Mouse (Mus musculus) adrenal gland, adult 8-10 months (tissue): ENCODE data around the gene Lenep. TPM values are rescaled to one million over a fixed set of nuclear protein-coding genes. Genes with fewer than 3 reads are reported as not detected.

Experiments
- DNase-seq: peaks from one replicate; pipeline ENCODE4 v3.0.0; 2022
- total RNA-seq, 4 experiments: library from RNA; stranded (reverse); gene quantifications; 2 replicates each; pipeline ENCODE4 v1.2.4; 2022

Gene Lenep
- total RNA-seq, 4 experiments from 2014 or later, result 0.22 to 3.1 (median 1.3) TPM; not detected in 1

DNA sequence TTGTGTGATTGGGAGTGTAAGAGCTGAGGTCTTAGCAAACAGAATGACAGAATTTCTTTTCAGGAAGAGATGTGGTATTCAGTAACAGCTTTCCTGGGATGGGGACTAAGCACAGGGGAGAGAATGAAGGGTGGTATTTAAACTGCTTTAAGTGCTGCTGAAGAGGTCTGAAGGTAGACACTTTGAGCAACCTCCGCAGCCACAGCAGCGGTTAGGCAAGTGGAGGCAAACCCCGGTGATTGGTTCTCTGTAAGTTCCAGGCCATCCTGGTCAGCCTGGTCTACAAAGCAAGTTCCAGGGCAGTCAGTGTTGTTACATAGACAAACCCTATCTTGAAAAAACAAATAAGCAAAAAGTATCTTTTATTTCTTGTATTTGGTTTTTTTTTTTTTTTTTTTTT, 17.4 kb upstream of the Lenep start:
- no peak for DNase-seq

DNA sequence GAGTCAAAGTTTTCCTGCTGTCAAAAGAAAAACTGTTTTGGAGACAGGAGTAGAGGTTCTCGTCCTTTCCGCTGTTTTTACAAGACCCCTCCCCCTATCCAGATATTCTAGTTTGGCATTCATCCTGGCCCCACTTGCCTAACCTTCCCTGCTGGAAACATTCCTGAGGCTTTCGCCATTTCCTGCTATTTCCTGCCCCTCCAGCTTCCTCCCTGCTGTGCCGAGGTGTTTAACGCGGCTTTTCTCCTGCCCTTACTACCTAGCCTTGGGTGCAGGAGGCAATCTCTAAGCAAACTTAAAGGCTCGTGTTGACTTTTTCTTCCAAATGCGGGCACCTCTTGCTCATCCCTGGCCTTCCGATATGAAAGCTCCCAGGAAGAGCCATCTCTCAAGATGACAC, 17.0 kb upstream of the Lenep start:
- DNase-seq, result peak; percentile 69

DNA sequence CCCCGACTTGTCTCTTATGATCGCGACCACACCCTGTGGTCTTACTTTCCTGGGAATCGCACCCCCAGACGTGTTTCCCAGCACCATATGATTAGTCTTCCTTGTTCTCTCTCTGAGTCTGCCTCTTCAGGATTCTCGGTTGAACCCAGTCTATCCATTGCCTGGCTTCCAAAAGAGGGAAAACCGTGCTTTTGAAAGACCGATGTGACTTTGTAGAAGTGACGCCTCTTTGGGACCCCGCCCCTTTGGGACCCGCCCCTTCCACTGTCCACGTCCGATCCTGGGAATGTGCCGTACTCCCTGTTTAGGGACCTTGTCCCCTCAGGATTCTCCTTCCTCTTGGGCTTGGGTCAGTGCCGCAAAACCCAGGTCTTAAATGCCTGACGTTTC, 16.3 kb upstream of the Lenep start:
- peak; percentile 83 for DNase-seq

DNA sequence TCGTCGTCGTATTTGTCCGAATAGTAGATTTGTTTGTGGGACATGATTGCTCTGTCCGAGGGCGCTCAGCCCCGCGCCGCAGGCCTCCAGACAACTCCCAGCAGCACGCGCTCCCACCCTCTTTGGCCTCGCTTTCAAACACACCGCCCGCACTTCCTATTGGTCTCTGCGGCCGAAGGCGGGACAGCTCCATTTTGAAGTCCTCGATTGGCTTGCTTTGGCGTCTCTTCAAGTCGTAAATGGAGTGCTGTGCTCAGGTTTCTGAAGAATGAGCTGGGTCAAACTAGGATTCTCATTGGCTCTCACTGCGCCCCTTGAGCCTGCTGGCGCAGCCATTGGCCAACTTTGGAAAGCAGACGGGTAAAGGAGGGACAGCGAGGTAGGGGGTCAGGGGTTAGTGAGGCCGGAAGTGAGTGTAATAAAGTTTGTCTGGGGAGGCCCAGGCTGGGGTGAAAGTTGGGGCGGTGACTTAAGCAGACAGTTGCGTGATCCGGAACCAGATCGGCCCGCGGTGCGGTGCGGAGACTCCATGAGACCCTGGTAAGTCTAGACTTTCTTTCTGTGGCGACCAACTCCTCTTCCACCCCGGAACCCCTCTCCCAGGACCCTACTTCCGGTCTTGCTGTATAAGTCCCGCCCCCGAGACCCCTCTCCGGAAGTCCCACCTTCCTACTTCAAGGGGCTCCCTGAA, 15.7 kb upstream of the Lenep start, which contains the start of the genes Cks1b and Shc1:
Cks1b (minus strand) TSS at position 214 of the 691 bp plus-strand sequence.
Shc1 (plus strand) TSS at position 274 of the 691 bp plus-strand sequence.
- peak; percentile 98 for DNase-seq

DNA sequence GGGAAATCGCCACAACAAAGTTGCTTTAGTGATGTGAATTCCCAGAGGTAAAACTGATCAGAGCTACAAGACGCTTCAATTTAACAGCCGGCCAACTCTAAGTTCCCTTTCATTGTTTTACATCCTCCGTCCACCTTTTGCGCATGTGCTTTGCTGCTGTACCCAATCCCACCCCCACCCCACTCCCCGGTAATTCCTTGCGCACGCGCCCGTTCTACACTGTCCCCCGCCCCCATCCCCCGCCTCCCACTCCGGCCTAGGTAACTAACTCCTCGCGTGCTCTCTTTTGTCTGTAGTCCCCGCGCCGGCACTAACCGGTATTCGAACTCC, 15.2 kb upstream of the Lenep start:
- DNase-seq, result no peak

DNA sequence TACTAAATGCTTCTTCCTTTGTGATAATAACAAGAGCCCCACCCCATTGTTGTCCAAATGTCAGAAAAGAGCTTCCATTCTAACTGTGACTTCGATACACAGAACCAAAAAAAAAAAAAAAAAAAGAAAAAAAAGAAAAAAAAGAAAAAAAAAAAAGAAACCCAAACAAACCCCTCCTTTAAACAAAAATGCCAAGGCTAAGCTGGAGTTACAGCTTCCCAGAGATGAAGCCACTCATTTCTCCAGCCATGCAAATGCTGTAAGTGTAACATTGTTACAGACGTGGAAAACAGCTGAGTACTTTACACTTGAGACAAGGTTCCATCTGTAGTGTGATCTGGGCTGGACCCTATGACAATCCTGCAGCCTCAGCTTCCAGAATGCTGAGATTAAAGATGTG, 14.5 kb upstream of the Lenep start:
- DNase-seq, result no peak

DNA sequence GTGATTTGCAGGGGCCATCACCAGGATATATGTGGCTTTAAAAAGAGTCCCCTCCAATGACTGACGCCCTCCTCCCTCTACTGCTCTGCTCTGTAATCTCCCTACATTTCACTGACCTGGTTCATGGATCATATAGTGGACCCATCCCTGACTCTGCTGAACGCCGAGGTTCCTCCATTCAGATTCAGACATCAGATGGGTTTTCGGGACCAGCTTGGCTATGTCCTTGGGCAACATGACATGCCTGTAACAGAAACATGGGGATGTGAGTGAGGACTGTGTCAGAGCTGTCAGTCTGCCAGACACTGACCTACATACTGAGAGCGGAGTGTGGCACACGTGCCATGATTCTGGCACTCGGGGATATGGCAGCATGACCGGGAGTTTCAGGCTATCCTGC, 13.6 kb upstream of the Lenep start:
- DNase-seq, result no peak

DNA sequence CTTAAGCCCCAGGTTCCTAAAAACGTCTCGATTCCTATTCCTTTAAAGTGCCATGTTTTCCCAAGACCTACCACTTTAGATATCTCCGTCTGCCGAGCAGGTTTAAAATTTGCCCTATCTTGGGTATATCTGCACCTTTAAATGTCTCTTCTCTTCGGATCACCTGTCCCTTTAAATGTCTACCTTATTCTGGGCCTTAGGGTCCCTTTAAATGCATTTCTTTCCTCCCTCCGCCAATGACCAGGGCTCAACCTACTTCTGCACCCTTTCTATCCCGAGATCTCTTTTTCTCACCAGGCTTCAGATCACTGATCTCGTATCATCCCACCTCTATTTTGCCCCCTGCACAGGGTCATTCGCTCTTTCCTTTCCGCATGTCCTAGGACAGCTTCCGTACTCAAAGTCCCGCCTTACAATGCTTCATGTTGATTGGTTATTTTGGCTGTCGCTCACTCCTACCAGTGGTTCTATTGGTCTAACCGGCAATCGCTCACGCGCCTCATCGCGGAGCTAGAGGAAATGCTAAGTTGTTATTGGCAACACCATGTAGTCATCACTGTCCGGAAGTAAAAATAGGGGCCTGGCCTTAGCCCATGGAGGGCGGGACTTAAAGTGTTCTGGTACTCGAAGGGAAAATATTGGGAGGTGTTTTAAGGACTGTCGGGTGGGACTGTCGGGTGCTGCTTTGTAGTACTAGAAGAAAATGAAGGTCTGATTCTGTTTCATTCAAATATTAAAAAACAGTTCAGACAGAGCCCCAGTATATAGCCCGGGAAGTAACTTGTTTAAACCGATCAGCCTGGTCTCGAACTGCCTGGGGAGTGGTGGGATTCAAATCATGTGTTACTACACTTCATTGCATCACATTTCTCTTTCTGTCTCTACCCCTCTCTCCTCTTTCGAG, 9.1 kb upstream of the Lenep start, which contains the start of gene Flad1:
Flad1 (minus strand) TSS at position 381 of the 904 bp plus-strand sequence.
- DNase-seq, result peak; percentile 99

DNA sequence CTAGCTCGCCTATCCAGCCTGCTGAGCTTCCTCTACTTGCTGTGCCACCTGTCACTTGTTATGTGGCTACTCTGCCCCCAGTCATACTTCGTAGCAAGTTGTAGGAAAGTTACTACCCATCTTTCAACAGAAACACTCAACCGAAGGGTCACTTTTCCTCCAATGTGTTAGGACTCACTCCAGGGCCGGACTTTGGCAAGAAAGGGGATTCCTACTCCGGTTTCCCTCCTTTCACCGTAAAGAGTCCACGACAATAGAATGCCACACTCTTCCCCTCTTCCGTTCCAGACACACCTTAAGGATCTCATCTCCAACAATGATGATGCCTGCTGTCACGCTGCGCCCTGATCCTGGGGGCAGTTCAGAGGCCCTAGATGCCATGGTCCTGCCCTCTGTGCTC, 8.3 kb upstream of the Lenep start:
- DNase-seq, result no peak

DNA sequence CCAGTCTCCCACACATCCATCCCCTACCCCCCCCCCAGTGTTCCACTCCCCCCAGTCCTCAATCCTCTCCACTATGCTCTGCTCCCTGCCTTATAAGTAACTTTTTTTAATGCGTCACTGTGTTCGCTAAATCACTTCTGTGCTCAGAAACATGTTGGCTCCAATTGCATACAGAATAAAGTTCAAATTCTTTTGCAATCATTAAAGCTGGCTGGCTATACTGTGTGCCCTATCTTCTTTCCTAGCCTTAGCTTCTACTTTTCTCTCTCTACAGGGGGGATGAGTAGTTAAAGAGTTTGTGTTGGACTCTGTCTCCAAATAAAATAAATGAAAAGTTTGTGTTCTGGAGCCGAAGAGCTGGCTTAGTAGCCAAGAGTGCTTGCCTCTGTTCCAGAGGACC, 7.1 kb upstream of the Lenep start:
- DNase-seq, result no peak

DNA sequence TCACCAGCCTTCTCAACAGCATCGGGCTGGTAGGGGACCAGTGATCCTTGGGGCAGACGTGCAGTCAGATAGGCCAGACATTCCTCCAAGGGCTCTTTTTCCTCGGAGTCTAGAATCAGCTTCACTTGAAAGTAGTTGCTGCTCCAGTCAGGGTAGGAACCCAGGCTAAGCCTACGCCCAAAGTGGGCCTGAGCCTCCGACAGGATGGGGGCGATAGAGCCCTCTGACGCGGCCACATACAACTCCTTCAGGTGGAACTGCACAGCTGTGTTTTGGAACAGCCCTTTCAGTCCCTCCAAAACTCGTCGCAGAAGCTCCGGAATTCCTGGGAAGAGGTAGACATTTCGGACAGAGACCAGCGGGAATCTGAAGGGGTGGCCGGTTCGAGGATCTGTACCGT, 5.9 kb upstream of the Lenep start:
- DNase-seq, result no peak

DNA sequence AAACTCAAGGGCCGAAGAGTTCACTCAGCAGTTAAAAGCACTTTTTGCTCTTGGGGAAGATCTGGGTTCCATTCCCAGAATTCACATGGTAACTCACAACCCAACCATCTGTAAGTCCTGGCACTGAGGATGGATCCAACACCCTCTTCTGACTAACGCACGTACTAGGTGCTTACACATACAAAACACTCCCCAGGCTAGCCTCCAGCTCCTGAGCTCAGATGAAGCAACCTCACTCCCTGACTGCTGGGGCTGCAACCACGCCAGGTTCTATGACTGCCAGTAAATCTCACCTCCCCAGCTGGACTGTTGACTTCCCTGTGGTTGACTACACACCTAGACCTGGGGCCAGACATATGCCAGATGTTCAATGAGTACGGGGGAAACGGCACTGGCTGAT, 4.3 kb upstream of the Lenep start:
- no peak for DNase-seq

DNA sequence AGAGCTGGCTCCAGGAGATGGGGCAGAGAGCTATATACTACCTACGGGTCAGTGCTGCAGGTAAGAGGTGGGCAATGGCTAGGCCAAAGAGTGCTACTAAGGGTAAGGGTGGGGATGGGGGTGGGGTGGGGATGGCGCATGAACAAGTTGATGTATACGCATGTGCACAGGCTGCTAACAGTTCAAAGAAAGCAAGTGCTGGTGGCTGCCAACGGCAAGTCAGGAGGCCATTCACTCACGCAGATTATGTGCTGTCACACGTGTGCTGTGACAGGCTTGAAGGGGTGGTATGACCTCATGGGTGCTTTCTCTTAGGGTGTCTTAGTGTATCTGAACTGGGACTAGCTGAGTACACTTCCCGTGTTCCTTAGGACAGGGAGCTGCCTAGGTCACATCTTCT, 1.3 kb downstream of the Lenep start:
- DNase-seq, result no peak

DNA sequence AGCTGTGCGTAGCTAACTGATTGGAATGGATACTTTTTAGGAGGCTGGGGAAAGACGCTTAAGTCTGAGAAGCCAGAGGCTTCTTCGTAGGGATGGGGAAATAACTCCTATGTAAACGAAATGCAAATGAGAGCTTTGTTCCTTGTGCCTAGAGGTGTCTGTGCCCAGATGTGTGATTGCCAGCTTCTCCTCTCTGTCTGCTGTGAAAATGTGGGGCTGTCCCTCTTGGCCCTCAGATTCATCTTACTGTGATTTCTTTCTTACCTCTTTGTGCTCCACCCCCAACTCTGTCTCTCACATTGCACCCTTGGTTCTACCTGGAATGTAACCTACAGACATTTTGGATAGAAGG, 6.0 kb downstream of the Lenep start:
- no peak for DNase-seq

DNA sequence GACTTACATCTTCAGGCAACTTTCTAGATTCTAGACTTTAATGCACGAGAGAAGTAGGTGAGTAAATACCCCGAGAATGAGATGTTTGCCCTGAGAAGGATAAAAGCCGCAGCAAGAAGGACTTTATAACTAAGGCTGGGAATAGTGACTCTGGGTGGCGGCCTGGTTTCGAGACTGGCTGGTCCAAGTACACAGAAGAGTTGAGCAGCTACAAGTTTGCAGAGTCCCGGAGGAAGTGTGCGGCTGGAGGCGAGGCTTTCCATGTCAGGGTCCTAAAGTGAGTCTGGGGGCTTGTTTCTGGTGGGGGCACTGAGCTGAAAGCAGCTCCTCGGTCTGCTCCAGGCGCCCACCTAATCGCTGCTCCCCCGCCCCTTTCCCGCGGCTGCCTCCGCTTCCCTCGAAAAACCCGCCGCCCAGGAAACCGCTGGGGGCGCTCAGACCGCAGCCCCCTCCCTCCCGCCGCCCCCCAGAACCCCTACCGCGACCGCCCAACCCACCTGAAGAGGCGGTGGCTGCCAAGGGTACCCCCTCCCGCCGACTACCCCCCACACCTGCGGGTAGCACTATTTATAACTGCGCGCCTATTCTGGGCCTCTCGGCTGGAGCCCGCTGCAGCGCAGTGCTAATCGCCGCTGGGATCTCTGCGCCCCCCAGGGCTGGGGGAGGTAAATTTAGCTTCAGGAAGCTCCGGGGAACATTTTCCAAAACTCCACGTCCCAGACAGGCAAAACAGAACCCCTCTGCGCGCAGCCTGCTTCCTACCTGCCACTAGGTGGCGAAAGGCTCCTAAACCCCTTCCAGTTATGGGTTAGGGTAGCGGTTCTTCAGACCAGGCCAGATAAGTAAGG, 6.6 kb downstream of the Lenep start:
- DNase-seq, result no peak

DNA sequence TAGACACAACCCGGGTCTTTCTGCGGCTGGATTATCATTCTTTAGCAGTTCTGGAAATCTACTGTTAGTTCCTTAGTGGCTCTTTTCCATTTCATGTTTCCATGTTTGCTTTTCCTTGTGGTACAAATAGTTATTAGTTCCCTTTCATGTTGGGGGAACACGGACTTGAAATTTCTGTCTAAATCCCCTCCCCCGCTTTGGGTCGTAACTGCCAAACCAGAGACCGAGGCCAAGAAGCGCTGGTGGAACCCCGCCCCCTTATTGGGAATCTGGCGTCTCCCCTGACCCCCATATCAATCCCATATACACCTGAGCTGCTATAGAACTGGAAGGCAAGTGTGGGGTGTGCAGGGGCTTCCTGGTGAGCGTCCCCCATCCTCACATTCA, 7.2 kb downstream of the Lenep start:
- DNase-seq, result no peak

DNA sequence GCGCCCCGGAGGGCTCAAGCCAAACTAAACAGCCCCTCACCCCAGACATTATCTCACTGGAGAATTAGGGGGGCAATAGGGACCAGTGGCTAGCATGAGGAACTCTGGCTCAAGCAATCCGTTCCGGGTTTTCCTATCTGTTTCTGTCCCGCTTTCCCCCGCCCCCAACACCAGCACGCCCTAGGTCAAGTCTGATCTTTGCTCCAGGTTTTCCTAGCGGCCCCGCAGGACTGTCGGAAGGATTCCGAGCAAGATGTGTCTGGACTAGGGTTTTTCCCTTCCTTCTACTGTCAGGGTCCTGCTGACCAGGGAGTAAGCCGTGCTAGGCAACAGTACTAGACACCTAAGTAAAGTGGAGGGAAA, 7.7 kb downstream of the Lenep start:
- peak; percentile 87 for DNase-seq

DNA sequence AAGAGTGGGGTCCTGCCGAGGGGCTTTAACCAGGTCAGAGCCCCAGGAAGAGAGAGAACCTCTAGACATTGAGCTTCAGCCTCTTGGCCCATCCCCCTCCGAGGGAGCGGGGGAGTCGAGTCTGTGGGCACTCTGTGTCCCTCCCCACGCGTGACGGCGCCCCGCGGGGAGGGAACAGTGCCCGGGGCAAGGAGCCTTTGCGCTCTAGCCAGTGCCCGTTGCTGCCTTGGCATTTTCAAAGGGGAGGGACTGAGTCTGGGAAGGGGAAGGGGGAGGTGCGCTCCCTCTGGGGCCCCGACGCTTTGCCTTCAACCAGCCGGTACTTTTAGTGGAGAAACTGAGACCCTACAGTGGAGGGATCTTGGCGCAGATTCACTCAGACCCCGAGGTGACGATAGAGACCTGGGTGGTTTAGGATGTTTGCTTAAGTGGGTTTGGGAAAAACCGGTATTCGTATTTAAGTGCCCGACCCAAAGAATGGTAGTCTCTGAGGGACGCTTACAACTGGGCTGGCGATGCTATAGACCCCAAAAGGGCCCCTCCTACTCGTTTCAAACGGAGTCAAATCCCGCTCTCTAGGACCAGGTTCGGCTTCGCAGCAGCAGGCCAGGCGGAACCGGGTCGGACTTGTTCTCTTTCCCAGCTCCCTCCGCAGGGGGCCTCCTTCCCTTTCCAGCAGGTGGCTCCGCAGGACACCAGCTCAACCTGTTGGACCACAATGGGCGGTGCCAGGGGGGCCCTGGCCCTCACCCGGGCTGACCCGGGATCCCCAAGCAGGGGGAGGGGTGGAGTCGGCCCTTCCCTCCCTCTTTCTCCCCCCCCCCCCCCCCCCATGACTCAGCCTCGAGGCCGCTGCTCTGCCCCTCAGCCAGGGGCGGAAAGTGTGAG, 8.3 kb downstream of the Lenep start, which contains the start of gene Zbtb7b:
Zbtb7b (minus strand) TSS at position 771 of the 888 bp plus-strand sequence.
- peak; percentile 87 for DNase-seq

DNA sequence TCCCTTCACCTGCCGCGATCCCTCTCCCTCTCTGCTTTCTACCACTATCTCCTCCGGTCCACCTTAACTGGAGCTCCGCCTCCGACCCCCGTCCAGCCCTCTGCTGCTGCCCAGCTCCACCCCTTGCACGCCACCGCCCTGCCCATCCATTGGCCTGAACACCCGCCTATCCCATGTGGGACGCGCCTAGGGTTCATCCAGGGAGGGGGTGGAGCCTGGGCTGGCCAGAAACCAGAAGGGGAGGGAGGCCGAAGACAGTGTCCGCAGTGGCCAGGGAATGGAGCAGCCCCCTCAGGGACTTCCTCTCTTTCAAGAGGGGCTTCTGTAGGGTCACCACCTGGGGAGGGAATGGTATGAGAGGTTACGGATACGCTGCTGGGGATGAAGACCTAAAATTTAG, 9.0 kb downstream of the Lenep start:
- DNase-seq, result peak; percentile 99

DNA sequence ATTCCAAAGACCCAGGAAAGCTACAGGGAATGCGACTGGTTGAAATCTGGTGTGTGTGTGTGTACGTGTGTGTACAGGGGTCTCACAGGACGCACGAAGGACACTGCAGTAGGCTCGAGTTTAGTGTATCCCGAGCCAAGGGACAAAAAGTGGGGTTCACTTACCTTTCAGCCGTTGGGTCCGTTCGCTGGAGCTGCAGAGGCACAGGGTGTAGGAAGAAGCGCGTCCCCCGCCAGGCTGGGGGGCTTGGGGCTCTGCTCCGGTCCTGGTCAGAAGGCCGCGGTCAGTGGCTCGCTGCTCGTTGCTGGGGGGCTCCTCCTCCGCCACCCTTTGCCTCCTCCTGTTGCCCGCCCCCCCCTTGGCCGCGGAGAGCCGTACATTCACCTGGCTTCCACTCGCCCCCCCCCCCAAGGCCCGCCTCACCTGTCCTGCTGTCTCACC, 9.7 kb downstream of the Lenep start:
- DNase-seq, result no peak

DNA sequence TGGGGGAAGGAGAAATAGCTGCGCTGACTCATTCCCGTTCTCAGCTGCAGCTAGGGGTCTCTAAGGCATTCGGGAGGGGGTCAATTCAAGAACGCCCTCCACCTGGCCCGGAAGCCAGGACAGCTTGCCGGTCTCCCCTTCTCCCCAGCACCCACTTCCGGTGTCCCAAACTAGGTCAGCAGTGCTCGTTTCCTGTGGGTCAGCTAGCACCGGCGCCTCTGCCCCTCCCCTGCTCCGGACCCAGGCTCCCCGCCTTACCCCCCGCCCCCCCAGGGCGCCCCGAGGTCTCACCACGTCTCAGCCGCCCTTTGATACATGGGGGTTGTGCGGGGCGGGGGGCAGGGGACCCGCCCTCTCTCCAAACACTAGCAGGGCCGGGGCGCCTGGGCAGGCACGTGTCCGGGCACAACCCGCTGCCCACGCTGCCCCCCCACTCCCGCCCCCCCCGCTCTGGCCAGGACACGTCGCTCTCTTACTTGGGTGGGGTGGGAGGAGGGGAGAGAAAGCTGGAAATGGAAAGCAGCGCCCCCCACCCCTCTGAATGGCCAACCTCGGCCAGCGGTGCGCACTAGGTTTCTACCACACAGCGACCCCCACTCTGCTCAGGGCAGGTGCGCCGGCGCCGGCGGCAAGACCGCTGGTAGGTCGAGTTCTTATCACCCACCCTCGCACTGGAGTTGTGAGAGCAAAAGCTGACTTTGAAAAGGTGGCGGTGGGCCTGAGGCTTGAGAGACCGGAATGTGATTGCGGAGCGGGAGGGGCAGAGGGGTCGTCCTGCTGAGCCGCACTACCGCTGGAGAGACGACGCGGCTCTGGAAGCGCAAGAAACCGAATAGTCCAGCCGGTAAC, 10.7 kb downstream of the Lenep start:
- peak; percentile 80 for DNase-seq
